Mouse (Mus musculus): ENCODE data around the gene C130074G19Rik. TPM values are rescaled to one million over a fixed set of nuclear protein-coding genes. Genes with fewer than 3 reads are reported as not detected.
A peak's percentile ranks its signal among the peaks of the same experiment; 100 is the strongest.

C130074G19Rik gene
- polyA plus RNA-seq, 1 experiment from 2014 or later: 2.4 TPM

DNA sequence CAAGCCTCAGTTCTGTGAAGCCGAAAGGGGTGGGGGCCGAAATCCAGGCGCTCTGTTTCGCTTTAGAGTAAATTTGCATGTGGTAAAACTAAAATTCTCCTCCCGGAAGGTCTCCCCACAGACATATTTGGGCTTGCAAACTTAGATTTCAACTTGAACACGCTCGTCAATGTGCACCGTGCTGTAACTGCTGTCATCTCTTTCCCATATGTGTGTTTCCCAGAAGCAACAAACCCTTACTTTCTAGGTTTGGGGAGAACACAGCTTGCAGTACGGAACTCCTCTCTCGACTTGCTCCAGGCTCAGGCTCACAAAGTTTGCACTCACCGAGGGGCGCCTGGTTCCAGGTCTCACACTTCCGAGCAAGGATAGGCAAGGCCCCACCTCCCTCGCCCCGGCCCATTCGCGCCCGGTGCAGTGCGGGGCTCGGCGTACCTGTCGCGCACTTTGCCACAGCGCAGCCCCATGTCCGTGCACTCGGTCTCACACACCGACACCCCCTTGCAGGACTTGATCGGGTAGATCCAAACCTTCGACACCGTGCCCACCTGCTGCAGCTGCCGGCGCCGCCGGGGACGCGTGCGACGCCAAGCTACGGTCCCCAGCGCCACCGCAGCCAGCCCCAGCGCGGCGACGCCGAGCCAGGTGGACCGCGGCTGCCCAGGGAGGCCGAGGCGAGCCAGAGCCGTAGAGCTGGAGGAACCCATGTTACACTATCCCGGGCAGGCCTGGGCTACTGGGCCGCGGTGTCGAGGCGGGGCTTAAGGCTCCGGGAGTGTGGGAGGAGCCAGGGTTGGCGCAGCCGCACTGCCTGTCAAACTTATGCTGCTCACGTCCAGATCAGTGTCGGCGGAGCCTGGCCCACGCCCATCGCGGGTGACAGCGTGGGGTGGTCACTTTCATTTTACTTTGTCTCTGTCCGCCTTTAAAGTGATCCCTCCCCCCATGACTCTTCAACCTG lies 37.6 kb downstream of the C130074G19Rik start:
- Histone ChIP-seq H3K4me2 (ENCODE audit: low read length) (peak overlapping the region; percentile 95), H3K9me3 (ENCODE audit: control insufficient read depth, low read length) (no peaks in the 10 kb centered on the region), H3K27me3 (replicated peaks; ENCODE audit: control insufficient read depth, insufficient read depth, low read length) (no peaks in the 10 kb centered on the region), H3K27ac (ENCODE audit: low read depth) (peak overlapping the region; percentile 83), H3K4me1 (replicated peaks; ENCODE audit: control insufficient read depth, insufficient read depth, low read length) (peaks cover 11% of the 10 kb centered on the region), H3K9ac (ENCODE audit: low read length) (peak overlapping the region; percentile 80), H3K4me3 (ENCODE audit: low read depth, low read length) (peak overlapping the region; percentile 96), H3K36me3 (ENCODE audit: control insufficient read depth, insufficient read depth, low read length) (peaks cover 7% of the 10 kb centered on the region)
- whole genome bisulfite sequencing: under 1% methylated on average over 67 of the region's 67 CpGs
- peak; percentile 92 for DNase-seq (ENCODE audit: low spot score)
- peak; percentile 95 for ATAC-seq (replicated peaks; ENCODE audit: low FRiP score, low TSS enrichment, low read depth)

DNA sequence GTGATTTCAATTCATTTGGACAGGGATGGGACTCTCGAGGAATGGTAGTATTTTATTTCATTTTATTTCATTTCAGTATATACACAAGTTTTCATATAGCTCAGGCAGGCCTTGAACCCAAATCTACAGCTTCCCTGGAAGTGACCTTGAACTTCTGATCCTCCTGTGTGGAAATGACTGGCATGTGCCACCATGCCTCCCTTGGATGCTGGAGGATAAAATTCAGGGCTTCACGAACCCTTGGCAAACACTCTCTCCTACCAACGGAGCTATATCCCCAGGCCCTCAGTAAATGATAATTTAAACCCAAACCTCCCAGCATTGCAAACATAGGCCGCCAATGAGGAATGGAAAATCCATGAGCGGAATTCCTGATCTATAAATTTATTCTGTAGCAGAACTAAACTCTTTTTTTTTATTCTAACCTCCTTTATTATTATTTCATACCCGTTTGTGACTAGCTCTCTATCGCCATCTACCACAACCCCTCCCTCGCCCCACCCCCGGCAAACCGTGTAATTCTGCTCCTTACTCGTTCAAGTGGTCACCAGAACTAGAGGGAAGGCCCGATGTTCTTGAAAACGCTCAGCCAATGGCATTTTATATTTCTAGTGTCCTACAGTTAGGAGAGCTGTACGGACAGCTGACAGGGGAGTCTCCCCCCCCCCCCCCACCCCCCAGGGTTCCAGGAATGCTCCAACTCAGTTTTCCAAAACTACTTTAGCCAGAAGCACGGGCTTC lies 38.5 kb downstream of the C130074G19Rik start:
- DNase-seq (ENCODE audit: low spot score) (peak; percentile 70), ATAC-seq (replicated peaks; ENCODE audit: low FRiP score, low TSS enrichment, low read depth) (no peak)
- peaks cover 16% of the 10 kb centered on the region for H3K36me3 ChIP-seq (ENCODE audit: control insufficient read depth, insufficient read depth, low read length)
- 22% methylated on average over 15 of the region's 15 CpGs for WGBS
- no peaks in the 10 kb centered on the region for H3K27me3 ChIP-seq (replicated peaks; ENCODE audit: control insufficient read depth, insufficient read depth, low read length)
- peak overlapping the region; percentile 95 for H3K4me2 ChIP-seq (ENCODE audit: low read length)
- H3K9me3 ChIP-seq (ENCODE audit: control insufficient read depth, low read length): no peaks in the 10 kb centered on the region
- peak overlapping the region; percentile 83 for H3K27ac ChIP-seq (ENCODE audit: low read depth)
- peak overlapping the region; percentile 96 for H3K4me3 ChIP-seq (ENCODE audit: low read depth, low read length)
- peaks cover 11% of the 10 kb centered on the region for H3K4me1 ChIP-seq (replicated peaks; ENCODE audit: control insufficient read depth, insufficient read depth, low read length)
- H3K9ac ChIP-seq (ENCODE audit: low read length): peak overlapping the region; percentile 80

DNA sequence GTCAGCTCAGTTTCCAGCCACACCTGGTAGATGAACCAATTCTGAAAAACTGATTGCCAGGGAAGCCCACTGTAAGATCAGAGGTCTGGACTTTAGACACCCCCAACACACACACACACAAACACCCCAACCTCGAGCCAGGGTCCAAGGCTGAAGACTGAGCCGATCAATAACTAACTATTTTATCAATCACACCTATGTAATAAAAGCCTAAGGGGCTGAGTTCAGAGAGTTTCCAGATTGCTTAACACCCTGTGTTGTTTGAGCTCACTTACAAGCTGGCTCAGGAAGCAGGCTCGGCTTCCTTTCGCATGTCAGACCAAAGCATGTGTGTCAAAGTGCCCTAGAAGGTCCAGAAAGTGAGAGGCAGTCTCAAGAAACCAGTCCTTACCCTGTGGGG lies 45.4 kb downstream of the C130074G19Rik start:
- Histone ChIP-seq H3K27ac (ENCODE audit: low read depth) (no peak overlapping the region), H3K9ac (ENCODE audit: low read length) (no peak overlapping the region), H3K4me3 (ENCODE audit: low read depth, low read length) (no peak overlapping the region), H3K4me2 (ENCODE audit: low read length) (no peak overlapping the region), H3K9me3 (ENCODE audit: control insufficient read depth, low read length) (no peaks in the 10 kb centered on the region), H3K4me1 (replicated peaks; ENCODE audit: control insufficient read depth, insufficient read depth, low read length) (no peaks in the 10 kb centered on the region), H3K36me3 (ENCODE audit: control insufficient read depth, insufficient read depth, low read length) (peaks cover 56% of the 10 kb centered on the region), H3K27me3 (replicated peaks; ENCODE audit: control insufficient read depth, insufficient read depth, low read length) (no peaks in the 10 kb centered on the region)
- WGBS: 59% methylated on average over 4 of the region's 4 CpGs
- DNase-seq (ENCODE audit: low spot score): no peak
- peak; percentile 55; the same call in 1 of the 2 replicates for ATAC-seq (replicated peaks; ENCODE audit: low FRiP score, low TSS enrichment, low read depth)

DNA sequence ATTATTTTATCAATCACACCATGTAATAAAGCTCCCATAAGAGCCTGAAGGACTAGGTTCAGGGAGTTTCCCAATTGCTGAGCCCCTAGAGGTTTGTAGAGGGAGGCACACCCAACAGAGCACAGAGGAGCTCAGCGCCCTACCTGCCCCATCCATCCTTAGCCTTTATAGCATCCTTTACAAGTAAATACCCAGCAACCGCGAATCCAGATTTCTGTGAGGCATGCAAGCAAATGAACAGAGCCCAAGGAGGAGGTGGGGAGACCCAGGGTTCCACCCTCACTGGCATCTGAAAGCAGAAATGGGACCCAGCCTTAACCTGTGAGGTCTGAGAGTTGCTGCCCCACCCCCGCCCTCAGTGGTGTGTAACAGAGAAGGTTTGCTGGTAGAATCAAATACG lies 46.7 kb downstream of the C130074G19Rik start:
- Histone ChIP-seq H3K4me2 (ENCODE audit: low read length) (no peak overlapping the region), H3K36me3 (ENCODE audit: control insufficient read depth, insufficient read depth, low read length) (peaks cover 69% of the 10 kb centered on the region), H3K4me1 (replicated peaks; ENCODE audit: control insufficient read depth, insufficient read depth, low read length) (no peaks in the 10 kb centered on the region), H3K27ac (ENCODE audit: low read depth) (no peak overlapping the region), H3K9me3 (ENCODE audit: control insufficient read depth, low read length) (no peaks in the 10 kb centered on the region), H3K27me3 (replicated peaks; ENCODE audit: control insufficient read depth, insufficient read depth, low read length) (no peaks in the 10 kb centered on the region), H3K4me3 (ENCODE audit: low read depth, low read length) (no peak overlapping the region), H3K9ac (ENCODE audit: low read length) (no peak overlapping the region)
- 73% methylated on average over 5 of the region's 5 CpGs for WGBS
- ATAC-seq (replicated peaks; ENCODE audit: low FRiP score, low TSS enrichment, low read depth) (no peak), DNase-seq (ENCODE audit: low spot score) (no peak)

DNA sequence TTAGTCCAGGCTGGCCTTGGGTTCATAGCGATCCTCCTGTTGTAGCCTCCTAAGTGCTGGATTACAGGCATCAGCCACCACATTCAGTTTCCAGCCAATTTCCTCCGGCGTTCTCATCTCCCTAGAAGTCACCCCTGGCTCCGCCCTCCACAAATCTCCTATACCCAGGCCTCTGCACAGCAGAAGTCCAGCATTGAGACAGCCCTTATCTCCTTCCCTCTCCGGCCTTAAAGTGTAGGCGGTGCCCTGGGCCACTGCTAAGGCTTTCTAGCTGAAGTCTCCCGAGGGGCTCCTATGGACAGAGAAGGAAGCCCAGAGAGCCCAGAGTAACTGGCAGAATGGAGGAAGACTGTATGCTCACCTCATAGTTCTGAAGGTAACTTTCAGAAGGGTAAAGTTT lies 49.5 kb downstream of the C130074G19Rik start:
- 95% methylated on average over 7 of the region's 7 CpGs for WGBS
- no peaks in the 10 kb centered on the region for H3K4me1 ChIP-seq (replicated peaks; ENCODE audit: control insufficient read depth, insufficient read depth, low read length)
- H3K4me3 ChIP-seq (ENCODE audit: low read depth, low read length): no peak overlapping the region
- DNase-seq (ENCODE audit: low spot score) (no peak), ATAC-seq (replicated peaks; ENCODE audit: low FRiP score, low TSS enrichment, low read depth) (no peak)
- no peaks in the 10 kb centered on the region for H3K9me3 ChIP-seq (ENCODE audit: control insufficient read depth, low read length)
- no peak overlapping the region for H3K27ac ChIP-seq (ENCODE audit: low read depth)
- no peak overlapping the region for H3K4me2 ChIP-seq (ENCODE audit: low read length)
- no peaks in the 10 kb centered on the region for H3K27me3 ChIP-seq (replicated peaks; ENCODE audit: control insufficient read depth, insufficient read depth, low read length)
- no peak overlapping the region for H3K9ac ChIP-seq (ENCODE audit: low read length)
- H3K36me3 ChIP-seq (ENCODE audit: control insufficient read depth, insufficient read depth, low read length): peaks cover 71% of the 10 kb centered on the region

DNA sequence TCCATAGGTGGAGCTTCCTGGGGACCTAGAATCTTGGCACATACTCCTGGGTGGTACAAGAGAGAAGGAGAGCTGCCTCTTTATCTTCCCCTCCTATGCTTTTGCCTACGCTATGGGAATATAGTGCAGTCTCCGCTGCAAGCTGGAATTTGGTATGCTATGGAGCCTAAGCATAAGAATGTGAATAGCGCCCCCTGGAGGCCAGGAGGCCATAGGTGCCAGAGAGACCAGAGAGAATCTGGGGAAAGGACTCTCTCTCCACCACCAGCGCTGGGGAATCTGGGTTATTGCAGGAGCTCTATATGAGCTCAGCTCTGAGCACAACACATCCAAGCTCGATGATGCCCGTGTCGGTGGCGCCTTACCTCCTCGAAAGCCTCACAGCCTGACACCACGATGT lies 50.8 kb downstream of the C130074G19Rik start:
- Histone ChIP-seq H3K36me3 (ENCODE audit: control insufficient read depth, insufficient read depth, low read length) (peaks cover 66% of the 10 kb centered on the region), H3K4me2 (ENCODE audit: low read length) (no peak overlapping the region), H3K4me3 (ENCODE audit: low read depth, low read length) (no peak overlapping the region), H3K9ac (ENCODE audit: low read length) (no peak overlapping the region), H3K27me3 (replicated peaks; ENCODE audit: control insufficient read depth, insufficient read depth, low read length) (no peaks in the 10 kb centered on the region), H3K27ac (ENCODE audit: low read depth) (no peak overlapping the region), H3K4me1 (replicated peaks; ENCODE audit: control insufficient read depth, insufficient read depth, low read length) (no peaks in the 10 kb centered on the region), H3K9me3 (ENCODE audit: control insufficient read depth, low read length) (no peaks in the 10 kb centered on the region)
- 83% methylated on average over 10 of the region's 10 CpGs for WGBS
- ATAC-seq (replicated peaks; ENCODE audit: low FRiP score, low TSS enrichment, low read depth) (no peak), DNase-seq (ENCODE audit: low spot score) (no peak)

DNA sequence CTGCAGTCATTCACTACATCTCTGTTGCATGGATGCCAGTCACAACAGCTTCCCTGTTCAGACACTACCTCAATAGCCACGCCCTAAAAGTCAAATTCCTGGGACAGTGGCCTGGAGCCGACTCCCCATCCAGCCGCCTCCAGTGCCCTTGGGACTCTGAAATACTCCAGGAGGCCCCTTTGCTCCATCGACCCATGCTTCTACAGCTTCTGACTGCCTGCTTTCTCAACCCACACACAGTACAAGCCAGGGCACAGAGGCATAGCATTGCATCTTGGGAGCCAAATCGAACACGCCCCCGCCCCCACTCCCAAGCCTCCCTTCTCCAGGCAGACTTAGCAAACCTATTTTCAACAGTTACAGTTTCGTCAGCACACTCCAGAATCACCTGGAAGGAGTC lies 53.1 kb downstream of the C130074G19Rik start:
- ATAC-seq (replicated peaks; ENCODE audit: low FRiP score, low TSS enrichment, low read depth): no peak
- H3K27me3 ChIP-seq (replicated peaks; ENCODE audit: control insufficient read depth, insufficient read depth, low read length): no peaks in the 10 kb centered on the region
- no peak overlapping the region for H3K4me2 ChIP-seq (ENCODE audit: low read length)
- DNase-seq (ENCODE audit: low spot score): no peak
- H3K4me1 ChIP-seq (replicated peaks; ENCODE audit: control insufficient read depth, insufficient read depth, low read length): no peaks in the 10 kb centered on the region
- H3K4me3 ChIP-seq (ENCODE audit: low read depth, low read length): no peak overlapping the region
- no peak overlapping the region for H3K27ac ChIP-seq (ENCODE audit: low read depth)
- H3K9ac ChIP-seq (ENCODE audit: low read length): no peak overlapping the region
- H3K9me3 ChIP-seq (ENCODE audit: control insufficient read depth, low read length): no peaks in the 10 kb centered on the region
- WGBS: 82% methylated on average over 8 of the region's 8 CpGs
- peaks cover 48% of the 10 kb centered on the region for H3K36me3 ChIP-seq (ENCODE audit: control insufficient read depth, insufficient read depth, low read length)

DNA sequence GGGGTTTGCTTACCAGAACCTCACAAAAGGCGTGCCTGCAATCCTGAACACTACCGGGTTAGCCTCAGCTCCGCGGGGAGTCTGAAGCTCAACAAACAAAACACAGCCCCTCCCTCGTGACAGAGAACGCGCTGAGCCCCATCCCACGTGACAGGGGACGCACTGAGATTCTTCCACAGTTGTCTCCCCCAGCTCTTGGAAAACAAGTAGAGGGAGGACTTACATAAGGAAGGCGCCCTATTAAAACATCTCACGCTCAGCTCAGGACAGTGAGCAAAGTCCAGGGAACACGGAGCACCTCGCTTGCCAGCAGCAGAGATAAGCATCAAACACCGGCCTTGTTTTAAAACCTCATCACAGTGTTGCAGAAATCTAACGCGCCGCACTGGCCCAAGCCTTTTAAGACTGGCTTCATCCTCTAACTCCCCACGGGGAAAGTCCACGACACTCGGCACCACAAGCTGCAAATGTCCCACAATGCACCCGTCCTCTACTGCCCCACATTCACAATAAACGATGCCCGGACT lies 55.8 kb downstream of the C130074G19Rik start:
- Histone ChIP-seq H3K9me3 (ENCODE audit: control insufficient read depth, low read length) (no peaks in the 10 kb centered on the region), H3K4me1 (replicated peaks; ENCODE audit: control insufficient read depth, insufficient read depth, low read length) (no peaks in the 10 kb centered on the region), H3K27me3 (replicated peaks; ENCODE audit: control insufficient read depth, insufficient read depth, low read length) (no peaks in the 10 kb centered on the region), H3K4me3 (ENCODE audit: low read depth, low read length) (no peak overlapping the region), H3K36me3 (ENCODE audit: control insufficient read depth, insufficient read depth, low read length) (peaks cover 31% of the 10 kb centered on the region), H3K9ac (ENCODE audit: low read length) (0 out of 2 replicates have a peak overlapping the region, but pooled peaks have one; percentile 10), H3K4me2 (ENCODE audit: low read length) (peak overlapping the region; percentile 22), H3K27ac (ENCODE audit: low read depth) (no peak overlapping the region)
- ATAC-seq (replicated peaks; ENCODE audit: low FRiP score, low TSS enrichment, low read depth) (peak; percentile 9; the same call in 1 of the 2 replicates), DNase-seq (ENCODE audit: low spot score) (no peak)
- 36% methylated on average over 23 of the region's 23 CpGs for WGBS
